Mouse (Mus musculus) layer of hippocampus, adult 9-11 months (tissue): Measurements from ENCODE around the gene Ggct.
A peak's percentile ranks its signal among the peaks of the same experiment; 100 is the strongest.

Experiments used
- DNase-seq: peaks from one replicate; pipeline ENCODE4 v3.0.0; 2022

Gene Ggct

DNA sequence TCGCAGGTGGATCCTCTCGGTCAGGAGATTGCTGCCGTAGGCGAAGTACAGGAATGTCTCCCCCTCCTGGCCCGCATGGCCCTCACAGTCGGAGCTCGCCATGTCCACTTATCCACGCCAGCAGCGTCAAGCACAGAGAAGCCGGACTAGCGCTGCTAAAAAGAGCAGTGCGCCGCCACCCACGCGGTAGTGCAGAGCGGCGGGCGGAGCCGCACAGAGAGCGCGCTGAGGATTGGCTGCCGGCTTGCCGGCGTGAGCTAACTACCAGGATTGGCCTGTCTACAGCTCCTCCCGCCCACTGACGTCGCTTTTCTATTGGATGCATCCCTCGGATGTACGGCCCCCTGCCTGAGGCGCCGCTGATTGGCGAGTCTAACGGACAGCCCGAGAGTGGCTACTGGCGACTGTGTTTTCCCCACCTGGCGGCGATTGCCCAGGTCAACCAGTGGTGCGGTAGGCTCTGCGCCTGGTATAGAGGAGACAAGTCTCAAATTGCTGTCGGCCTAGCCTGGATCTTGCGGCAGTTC lies at the start of gene Ggct:
Gene Ggct (minus strand): TSS at position 217 of the 527 bp plus-strand sequence.
- DNase-seq, result peak; percentile 98

DNA sequence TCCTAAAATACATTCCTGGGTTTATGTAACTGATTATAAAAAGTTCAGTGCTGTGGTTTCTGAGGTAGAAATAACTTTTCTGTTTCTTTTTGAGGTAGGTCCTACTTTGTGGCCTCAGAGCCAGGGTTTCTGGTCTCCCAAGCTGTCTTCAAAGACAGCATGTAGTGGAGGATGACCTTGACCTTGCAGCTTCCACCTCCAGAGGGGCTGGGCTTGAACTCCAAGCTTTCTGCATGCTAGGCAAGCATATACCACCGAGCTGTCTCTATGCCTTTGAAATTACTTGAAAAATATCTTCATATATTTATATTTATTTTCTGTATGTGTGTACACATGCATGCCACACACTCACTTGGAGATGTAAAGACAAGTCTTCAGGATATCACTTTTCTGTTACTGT lies 47.3 kb upstream of the Ggct start:
- no peak for DNase-seq

DNA sequence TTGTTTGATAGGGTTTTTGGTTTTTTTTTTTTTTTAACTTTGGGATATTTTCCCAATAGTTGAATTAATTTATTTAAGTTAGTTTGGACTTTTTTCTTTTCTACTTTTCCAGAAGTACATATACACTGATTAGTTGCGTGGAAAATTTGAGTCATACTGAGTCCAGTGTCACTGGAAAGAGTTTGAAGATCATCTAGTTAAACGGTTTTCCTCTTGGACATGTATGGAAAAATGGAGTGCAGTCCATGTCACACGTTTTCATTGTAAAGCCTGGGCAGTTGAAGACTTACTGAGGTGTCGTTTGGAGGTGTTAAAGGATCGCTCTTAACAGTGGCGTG lies 46.7 kb upstream of the Ggct start:
- DNase-seq, result no peak

DNA sequence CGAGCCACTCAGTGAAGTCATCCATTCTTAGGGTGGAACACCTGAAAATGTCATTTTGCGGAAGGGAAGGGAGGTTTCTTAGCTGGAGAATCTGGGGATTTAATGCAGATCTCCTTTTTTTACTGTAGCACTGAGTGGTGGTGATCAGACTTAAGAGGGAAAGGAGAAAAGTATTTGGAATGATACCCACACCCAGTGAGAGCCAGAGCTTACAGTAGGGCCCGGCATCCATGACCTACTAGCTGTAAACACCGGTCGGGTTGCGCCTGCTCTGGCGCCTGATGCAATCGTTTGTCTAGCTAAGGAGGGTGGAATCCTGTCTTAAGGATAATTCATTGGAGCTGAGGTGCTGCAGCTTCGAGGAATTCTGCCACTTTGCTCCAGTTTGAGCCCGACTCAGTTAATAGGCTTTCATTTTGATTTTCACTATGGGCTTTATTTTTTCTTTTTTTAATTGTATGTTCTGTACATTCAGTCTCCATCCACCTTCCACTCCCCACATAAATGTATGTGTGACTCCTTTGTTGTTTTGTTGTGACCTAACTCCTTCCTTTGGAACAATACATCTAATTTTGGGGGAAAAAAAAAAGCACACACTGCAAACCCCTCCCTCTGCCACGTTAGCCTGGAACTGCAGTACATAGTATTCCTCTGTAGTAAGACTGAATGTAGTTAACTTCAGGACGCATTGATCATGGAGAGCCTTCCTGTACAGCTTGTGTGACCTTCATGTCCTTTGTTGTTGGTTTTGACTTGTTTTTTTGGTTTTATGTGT lies 46.1 kb upstream of the Ggct start:
- DNase-seq, result no peak

DNA sequence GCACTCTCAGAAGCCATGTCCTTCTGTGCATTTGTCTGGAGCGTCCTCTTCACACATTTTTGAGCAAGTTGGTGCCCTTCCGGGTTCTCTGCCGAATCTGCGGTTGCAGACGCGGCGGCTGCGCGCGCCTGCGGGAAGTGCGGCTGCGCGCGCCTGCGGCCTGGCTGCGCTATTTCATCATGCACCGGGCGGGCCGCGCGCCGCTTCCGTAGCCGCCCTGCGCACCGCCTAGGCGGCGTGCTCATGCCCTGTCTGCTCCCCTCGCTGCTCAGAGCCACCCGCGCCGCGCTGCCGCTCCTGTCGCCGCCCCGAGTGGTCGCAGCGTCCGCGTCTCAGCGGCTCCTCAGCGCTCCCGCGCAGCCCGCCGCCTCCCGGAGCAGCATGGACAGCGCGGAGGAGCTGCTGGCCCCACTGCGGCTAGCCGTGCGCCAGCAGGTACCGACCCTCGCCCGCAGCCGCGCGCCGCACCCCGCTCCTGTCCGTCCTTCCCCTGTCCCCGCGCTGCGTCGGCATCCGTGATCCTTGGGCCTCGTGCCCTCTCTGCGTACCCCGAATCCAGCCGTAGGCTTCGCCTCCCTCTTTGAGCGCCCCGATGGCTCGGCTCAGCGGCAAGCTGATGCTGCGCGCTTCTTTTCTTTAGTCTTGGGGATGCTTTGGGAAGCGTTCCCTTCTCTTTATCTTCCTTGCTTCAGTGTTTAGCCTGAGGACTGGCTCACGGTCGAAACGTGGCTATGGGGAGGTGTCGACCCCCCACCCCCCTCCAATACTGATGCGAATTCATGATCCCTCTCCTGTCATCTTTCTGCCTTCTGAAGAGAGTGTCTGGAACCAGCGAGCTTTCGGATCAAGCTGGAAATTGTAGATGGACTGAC lies 45.3 kb upstream of the Ggct start, which contains the start of gene Gars:
Gene Gars (plus strand): TSS at position 209 of the 872 bp plus-strand sequence.
- peak; percentile 89 for DNase-seq

DNA sequence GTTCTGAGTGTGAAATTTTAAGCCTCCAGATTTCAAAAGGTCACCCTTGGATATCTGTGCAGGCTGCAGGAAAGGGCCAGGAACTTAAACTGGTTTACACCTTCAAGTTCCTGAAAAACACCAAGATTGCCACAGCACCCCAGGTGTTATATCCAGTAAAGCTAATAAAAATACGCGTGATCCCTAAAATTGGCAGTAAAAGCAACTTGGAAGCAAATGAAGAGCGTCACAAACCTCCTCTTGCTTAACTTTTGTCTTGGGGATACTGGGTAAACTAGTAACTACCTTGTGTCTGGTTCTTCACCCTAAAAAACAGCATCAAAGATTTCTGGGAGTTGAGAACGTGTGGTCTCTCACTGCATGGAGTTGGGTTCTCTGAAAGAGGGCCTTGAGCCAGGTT lies 44.0 kb upstream of the Ggct start:
- DNase-seq, result no peak

DNA sequence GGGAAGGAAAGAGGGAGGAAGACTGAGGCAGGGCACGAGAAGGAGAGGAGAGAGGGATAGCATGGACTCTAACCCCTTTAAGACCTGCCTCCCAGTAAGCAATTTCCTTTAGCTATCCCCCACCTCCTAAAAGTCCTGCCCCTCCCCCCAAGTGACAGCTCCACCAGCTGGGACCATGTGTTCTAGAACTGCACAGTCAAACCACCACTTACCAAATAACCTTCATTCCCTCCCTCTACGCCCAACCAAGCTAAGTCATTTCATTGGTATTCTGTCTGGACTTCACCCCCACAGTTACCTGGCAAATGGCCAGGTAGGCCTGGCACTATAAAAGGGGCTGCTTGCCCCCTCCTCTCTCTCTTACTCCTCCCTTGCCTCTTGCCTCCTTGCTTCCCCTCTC lies 34.9 kb upstream of the Ggct start:
- no peak for DNase-seq

DNA sequence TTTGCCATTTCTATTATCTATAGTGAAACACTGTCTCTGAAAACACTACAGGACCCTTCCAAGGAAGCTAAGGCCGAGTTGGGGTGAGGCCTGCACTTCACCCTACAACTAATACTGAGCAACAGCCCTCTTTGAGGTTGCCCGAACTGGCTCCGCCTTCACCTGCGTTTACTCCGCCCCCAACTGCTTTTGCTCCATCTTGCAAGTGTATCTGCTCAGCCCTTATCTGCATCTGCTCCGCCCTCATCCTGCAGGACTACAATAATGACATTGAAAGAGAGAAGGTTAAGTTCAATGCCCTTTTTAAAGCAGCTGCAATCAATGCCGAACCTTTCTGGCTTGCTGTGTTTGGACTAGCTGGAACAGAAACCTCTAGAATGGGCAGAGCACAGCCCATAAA lies 29.1 kb upstream of the Ggct start:
- DNase-seq, result no peak

DNA sequence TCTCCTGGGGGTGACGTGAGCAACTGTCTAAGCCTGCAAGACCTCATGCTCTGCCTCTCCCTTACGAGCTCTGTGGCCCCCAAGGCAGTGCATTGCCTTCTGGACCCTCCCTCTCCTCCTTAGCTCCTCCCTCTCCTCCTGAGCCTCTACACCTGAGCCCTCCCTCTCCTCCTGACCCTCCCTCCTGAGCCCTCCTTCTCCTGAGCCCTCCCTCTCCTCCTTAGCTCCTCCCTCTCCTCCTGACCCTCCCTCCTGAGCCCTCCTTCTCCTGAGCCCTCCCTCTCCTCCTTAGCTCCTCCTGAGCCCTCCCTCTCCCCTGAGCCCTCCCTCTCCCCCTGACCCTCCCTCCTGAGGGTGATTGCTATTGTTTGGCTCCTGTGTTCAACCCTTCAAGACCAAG lies 25.7 kb upstream of the Ggct start:
- no peak for DNase-seq

DNA sequence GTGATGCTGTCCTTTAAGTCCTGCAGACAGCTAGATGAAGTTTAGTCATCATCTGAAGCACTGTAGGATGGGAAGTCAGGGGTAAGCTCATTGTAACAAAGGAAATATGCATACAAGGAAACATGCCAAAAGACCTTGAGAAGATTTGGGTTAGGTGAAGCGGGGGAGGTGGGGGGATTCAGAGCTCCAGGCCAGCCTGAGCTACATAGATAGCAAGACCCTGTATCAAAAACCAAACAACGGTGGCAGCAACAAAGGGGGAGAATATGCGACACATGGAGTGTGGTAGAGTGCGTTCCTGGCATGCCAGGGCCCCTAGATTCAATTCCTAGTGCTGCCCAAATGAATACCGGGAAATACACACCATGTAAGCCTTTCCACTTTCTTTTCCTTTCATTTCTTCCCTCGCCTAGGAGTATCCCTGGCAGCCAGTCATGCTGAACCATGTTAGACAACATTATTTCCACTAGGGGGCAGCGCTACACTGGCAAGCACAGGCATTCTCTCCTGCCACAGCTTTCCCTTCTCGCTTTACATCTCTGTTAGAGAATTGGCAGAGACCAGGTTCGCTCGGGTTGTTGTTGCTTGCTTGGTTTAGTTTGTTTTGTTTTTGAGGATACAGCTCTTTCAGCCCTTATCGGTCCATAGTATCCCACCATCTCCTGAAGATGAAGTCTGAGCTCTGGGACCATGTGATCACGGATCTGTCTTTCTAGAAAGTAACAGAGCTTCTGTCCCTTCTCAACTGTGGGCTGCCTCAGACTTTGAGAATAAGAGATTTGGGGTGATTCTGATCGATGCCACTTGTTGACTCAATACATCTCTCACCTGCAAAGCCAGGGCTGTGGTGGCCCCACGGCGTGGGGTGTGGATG lies 24.2 kb upstream of the Ggct start:
- peak; percentile 58 for DNase-seq

DNA sequence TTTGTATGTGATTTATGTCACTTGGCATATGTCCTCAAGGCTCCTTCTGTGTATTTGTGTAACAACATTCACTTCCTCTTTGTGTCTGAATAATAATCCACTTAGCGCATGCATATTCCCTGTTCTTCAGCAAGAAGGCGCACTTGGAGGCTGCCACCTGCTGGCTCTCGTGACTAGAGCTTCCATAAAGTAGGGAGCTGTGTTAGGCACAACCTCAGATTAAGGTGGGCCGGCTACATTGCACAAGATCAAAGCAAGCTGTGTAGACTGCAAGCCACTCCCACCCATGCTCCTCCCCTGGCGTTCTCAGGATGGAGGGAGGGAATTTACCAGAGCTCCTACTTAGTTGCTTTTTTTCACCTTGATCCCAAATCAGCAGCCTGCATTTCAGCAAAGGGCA lies 23.5 kb upstream of the Ggct start:
- DNase-seq, result peak; percentile 58

DNA sequence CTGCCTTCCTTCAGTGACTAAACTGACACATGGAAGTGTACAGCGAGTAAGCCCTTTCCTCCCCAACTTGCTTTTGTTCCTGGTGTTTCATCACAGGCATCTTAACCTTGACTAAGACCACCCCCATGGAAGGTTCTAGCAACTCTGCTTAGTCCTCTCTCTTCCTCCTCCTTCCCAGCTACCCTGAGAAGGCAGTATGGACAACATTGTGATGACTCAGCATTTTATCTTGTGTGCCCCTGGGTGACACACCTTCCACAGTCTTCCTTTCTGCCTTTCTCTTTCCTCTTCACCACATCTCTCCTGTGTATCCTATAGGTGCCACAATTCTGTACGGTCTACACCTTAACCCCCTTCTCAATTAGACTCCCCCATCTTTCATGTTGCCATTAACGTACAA lies 21.4 kb upstream of the Ggct start:
- DNase-seq, result no peak

DNA sequence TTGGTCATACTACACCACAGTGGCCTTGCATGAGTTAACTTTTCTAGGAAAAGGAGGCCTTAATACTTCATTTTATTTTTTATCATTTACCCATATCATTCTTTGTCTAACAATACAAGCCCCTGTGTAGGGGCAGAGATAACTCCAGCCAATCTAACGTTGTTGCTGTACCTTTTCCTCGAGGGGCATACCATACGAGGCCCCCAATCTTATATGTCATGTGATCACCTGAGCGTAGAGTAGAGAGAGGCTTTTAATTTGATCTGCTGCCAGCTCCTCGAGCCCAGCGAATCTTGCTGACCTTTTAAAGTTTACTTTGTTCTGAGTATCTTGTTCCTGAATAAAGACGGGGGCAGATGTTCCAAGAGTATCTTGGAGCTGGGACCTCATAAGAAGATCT lies 19.8 kb upstream of the Ggct start:
- DNase-seq, result no peak

DNA sequence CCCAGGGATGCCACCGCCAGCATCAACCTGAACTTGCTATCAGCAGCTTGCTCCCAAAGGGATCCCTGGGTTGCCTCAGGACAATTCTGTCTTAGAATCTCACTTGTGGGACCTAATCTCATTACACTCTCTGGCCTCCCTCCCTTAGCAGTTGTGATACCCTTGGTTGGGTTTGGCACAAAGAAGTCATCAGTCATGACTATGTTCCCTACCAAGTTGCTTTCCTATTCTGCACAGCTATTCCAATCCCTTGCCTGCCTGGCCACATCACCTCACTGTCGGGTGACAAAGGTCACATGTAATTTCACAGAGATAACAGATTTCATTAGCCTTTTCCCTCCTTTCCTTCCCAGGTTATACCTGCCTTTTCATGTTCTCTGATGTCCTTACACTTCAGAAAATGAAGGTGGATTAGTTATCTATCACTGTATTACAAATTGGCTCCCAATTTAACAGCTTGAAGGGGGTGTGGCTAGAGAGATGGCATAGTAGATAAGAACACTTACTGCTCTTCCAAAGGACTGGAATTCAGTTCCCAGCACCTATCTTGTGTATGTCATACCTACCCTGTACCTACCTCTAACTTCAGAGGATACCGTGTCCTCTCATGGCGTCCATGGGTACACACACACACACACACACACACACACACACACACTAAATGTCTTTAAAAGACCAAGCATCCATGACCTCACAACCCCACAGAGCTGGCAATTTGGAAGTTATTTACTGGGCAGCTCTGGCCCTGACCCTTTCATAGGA lies 17.8 kb upstream of the Ggct start:
- DNase-seq, result no peak

DNA sequence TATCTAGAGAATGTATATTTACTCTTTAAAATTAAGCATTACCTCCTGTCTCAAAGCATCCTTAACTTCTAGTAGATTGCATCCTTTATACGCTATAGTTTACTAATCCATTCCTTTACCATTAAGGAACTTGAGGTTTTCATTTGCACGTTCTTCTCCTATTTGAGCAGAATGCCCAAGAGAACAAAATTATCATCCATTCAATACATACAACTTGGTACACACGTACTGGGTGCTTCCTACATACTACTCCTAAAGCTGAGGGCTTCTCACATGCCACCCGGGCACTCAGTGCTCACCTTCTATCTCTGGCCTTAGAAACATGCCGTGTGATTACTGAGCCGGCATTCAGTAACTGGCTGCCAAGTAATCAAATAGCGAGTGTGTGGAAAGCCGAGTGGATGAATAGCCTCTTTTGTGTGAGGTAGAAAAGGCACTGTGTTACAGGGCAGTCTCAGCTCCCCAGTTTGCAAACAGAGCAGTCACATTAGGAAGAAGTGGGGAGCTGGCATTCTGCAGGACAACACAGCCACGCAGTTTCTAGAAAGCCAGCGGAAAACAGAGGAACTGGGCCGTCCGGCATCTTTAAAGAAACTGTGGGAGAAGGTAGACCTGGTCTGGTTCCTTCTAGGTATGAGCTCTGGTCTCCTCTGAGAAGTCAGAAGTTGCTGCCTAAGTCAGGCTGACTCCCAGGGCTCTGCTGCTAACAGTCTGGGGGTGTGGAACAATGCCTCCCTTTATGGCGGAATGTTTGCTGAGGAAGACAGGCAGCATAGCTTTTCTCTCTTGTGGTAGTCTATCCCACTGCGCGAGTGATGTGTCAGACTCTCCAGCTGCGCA lies 16.9 kb upstream of the Ggct start:
- peak; percentile 59 for DNase-seq

DNA sequence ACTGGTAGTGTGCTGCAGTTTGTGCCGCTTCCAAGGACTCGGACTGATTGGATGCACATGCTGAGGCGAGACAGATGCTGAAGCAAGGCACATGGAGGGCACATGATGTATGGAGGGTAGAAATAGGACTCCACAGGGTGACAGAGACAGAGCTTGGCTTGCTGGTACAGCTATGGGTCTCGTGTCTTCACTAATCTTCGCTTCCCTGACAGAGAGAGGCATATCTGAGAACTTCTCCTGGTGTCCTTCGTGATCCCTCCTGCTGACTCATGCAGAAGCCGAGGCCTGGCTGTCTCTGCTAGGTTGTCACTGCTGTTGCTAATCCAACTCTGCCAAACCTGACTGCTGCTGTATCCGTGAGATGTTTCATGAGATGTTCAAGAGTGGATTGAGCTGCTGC lies 15.7 kb upstream of the Ggct start:
- DNase-seq, result no peak

DNA sequence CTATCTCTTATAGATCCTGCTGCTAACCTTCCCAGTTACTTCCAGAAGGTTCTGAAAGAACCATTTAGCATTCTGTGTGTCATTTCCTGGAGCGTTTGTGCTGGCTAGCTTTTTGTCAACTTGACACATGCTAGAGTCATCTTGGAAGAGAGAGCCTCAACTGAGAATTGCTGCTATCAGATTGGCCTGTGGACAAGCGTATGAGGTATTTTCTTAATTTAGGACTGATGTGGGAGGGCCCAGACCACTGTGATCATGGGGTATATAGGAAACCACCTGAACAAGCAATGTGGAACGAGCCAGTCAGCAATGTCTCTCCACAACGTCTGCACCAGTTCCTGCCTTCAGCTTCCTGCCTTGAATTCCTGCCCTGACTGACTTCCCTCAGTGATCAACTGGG lies 10.8 kb upstream of the Ggct start:
- no peak for DNase-seq

DNA sequence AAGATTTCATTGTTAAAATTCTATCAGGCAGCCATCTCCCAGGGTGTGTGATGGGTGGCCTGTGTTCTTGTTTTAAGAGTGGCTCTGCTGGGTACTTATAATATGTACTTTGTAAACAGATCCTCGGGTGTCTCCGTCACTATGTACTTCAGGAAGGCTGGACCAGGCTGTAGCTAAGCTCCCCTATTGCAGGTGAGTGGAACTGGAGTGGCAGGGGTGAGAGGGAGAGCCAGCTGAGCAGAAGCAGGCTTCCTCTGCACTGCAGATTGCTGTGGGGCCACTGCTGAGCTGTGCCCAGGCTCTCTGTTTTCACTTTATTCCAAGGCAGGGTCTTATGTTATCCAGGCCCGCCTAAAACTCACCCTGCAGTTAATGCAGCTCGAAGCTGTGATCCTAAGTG lies 9.7 kb upstream of the Ggct start:
- DNase-seq, result no peak

DNA sequence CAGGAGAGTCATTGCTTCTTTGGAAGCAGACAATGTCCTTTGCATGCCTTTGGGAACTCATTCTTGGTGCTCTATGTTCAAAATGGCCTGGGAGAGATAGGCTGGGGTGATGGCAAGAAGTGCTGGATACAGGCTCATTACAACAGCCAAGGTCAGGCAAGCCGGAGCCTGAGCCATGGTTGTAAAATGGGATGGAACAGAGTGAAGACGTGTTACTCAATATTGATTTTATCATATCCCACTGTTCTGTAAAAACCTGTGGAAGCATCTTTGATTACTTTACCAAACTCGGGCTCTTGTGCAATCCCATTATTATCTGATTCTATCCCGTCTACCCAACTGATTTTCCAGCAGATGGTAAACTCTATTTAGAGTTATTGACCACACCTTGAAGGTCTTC lies 8.6 kb upstream of the Ggct start:
- DNase-seq, result no peak

DNA sequence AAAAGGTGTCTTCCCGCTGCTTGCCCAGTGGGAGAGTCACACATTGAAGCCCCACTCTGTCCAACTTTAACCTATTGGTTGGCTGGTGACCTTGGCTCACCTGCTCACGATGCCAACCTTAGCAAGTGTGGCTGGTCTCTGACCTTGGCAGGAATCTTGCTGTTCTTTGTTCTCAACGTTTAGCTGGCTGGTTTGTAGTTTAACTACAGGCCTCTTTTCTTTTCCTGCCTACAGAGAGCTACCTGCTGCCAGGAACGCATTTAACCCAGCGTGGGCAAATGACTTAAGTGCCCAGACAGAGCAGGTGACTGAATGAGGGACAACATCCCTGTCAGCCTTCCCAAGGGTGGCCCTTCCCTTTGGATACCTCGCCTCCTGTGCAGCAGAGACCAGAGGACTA lies 5.0 kb upstream of the Ggct start:
- DNase-seq, result no peak

DNA sequence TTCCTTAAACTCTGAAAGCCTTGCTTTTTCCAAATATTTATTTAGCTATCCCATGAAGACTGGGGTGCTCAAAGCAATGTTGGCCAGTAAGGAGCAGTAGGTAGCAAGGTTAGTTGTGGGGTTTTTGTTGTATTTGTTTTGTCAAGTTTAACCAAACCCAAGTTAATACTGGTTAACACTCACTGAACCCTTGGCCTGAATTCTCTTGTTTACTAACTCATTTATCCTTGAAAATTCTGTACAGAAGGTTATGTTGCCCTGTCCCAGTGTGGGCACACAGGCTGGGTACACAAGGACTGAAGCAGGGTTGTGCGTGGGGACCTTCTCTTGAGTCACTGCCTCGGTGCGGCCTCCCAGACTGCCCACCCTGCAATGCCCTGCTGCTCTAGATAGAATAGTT lies 3.6 kb upstream of the Ggct start:
- DNase-seq, result no peak
